Mouse (Mus musculus): ENCODE measurements at regions not wholly inside any gene's neighbourhood (a gene's known extent, or its start where the extent isn't known, plus 50 kb on each side); places are given as distances from the start of the nearest gene placed in this dataset.

DNA sequence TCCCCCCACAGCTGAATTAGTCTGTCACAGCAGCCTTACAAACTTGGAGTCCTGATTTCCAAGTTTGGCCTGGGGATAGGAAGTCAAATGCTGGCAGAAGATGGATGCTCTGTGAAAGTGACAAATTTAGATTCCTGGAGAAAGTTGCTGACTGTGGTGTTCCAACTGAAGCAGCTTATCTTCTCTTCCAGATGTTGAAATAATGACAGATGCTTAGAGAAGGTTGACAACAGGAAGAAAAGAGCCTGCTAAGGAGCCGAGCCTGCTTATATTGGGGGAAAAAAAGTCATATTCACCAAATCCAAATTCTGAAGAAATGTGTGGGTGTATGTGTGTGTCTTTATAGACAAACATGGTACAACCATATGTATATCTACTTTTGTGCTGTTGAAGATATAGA, 1380.4 kb upstream of the Cdh8 start:
- DNase-seq = no peak

DNA sequence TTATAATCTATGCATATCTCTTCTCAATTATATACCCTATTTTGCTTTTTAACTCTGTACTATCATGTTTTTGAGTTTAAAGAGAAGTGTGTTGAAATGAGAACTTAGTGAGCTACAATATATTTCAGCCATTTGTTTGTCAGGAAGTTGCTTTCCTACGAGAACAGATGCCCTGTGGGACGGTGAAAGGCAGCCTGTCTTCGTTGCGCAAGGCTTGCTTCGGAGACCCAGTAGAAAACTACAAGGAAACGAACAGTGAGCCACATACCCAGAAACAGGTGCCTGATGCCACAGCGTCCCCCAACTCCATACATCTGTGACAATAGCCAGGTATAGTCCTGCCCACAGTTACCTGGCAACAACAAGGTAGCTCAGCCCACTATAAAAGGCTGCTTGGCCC, 1377.7 kb upstream of the Cdh8 start:
- peak; percentile 5 for DNase-seq

DNA sequence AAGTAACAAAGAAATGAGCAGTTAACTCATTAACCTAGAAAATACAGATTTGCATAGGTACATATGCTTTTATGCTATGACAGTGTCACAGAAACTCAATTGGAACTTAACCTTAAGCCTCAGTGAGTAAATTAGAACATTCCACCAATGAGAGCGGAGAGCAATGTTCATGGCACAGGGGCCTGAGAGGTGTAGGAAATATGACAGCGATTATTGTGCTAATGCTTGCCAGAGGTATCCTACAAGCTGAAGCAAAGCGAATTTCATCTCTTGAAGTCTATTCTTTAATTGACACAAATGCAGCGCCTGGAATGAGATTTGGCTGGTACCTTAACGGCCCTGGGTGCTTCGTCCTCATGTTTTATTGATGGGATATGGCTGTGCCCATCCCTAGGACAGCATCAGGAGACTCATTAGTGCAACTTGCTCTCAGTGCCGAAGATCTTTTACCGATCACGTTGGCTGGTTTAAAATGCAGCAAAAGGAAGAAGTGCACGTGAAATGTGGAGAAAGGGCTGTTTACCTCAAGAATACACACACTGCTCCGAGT, 1374.4 kb upstream of the Cdh8 start:
- no peak for DNase-seq

DNA sequence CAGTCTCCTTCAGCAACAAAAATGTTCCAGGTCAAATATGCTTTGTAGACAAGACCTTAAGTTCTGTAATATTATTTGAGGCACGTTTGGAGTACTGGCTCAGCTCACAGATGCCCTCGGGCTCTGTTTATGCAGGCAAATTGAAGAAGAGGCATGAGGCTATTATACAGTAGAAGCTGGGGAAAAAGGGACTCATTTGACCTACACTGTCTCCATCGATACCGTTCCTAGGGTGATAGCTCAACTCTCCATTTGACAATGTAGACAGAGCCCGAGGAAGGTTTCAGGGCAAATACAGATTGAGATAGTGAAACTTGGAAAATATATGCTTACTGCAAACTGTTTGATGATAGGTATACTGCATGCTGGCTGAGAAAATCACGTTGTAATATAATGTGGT, 1371.9 kb upstream of the Cdh8 start:
- no peak for DNase-seq

DNA sequence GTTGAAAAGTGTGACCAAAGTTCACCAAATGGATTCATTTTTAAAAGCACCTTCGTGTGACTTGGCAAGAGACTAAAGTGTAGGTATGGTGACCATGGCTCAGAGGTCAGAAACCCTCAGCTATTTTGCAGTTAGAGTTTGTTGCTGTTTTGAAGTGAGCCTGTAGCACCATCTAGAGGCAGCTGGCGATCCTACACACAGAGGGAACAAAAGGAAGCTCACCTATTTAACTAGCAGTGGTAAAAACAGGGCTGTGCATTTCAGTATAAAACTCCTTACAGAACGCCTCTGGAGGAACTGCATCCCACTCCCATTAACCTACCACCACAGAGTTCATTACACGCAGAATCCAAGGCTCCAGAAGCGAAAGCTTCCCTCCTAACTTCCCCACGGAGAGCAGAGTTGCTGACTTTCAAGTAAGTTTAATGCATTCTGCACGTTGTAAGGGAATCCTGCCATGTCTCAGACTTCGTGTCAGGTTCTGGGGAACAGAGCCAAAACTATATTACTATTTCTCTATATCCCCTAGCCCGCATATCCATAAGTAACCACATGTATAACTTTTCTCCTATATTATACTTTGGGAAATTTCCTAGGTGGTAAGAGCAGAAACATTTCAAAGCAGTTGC, 1356.6 kb upstream of the Cdh8 start:
- peak; percentile 36 for DNase-seq

DNA sequence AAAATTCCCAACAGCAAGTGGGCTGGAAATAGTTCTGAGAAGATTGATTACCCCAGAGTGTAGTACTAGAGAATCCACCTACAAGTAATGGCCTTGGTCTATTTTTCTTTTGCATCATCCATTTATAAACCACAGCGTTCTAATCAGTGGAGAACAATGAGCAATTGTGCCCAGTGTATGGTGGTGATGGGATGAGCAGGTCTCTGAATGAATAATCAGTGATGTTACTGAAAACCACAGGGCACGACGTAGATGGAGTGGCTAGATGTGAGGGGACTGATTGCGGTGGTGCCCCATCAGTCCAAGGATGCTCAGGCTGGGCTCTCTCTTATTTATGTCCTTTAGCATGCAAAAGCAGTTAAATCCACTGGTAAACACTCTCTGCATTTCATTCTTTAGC, 1353.3 kb upstream of the Cdh8 start:
- no peak for DNase-seq

DNA sequence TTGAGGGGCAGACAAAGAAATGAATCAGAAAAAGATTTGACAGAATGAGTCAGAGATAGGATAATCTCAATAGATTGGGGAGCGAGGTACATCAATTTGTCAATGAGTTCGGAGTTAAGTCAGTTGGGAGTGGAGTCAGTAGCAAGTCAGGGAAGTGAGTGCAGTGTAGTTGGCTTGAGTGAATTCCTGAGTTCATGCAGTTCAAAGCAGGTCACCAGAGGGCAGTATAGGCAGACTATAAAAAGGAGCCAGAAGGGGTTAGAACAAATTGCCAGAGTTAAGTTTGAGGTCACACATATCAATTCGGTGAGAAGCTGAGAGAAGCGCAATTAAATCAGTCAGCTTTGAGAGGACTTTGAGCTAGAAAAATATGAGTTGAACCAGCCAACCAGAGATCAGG, 1317.7 kb upstream of the Cdh8 start:
- no peak for DNase-seq

DNA sequence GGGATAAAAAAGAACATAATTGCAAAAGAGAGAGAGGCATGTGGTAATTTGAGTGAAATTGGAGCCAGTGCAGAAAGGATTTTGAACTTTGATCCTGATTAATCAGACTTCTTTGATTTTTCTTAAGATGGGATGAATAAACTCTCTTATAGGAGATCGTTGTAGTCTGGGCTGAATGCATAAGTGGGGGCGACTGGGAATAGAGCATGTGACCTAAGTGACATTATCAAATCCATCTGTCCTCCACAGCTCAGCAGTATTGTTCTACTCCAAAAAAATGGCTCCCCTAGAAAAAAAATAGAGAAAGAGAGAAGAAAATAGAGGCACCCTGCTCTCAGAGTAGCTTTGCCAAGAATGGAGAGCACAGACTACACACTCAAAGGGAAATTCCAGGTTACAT, 1286.1 kb upstream of the Cdh8 start:
- no peak for DNase-seq

DNA sequence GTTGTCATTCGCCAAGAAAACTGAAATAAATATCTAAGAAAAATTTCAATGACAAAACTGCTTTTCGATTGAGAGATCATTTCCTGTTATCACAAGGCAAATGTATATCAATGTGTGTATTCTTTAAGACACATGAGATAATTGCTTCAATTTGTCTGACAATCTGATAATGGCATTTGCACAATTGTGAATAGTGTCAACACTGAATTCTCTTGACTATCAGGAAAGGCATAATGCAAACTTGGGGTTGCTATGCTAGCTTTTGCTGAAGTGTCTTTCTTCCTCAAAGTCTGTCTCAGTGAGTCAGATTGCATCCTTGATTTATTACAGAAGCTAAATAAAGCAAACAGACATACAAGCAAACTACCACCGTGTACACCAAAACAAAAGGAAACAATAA, 1278.8 kb upstream of the Cdh8 start:
- no peak for DNase-seq

DNA sequence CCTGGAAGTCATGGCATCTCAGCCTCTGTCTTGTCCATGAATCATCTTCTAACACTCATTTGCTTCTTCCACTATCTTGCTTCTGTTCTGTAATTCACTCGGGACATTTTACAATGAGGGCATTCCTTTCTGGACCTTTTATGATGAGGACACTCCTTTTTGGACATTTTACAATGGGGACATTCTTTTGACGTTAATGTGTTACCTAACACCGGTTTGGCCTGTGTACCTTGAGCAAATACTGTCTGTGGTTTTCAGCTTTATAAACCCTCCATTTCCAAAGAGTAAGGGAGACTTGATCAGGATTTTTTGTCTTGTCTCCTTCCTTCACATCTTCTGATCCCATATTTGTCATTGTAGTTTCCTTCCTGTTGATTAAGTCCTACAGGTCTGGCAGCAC, 1262.3 kb upstream of the Cdh8 start:
- no peak for DNase-seq

Measured in right cerebral cortex, postnatal 25 days (tissue).